Mouse (Mus musculus) liver, embryonic 11.5 days (tissue): ENCODE data around the gene Agrp. TPM values are rescaled to one million over a fixed set of nuclear protein-coding genes. Genes with fewer than 3 reads are reported as not detected.
A peak's percentile ranks its signal among the peaks of the same experiment; 100 is the strongest.

Experiments used
- ATAC-seq: fragments of 200-750 bp; cut with Nextera tagmentation; replicated peaks from 2 replicates; pipeline ENCODE4 v1.8.0; 2017; ENCODE audit warnings: moderate number of reproducible peaks, mild to moderate bottlenecking, moderate TSS enrichment, moderate library complexity; ENCODE audit not compliant: low FRiP score
- DNase-seq: peaks from one replicate; pipeline ENCODE4 v3.0.0-alpha.2; 2017; ENCODE audit warnings: low spot score
- H3K27ac ChIP-seq: fragments of 300-500 bp; sonication (generic); 2 replicates; pipeline ENCODE4 v1.5.1; 2014; ENCODE audit warnings: mild to moderate bottlenecking, low read depth, low read length, control low read depth
- H3K27me3 ChIP-seq: fragments of 300-500 bp; sonication (generic); replicated peaks from 2 replicates; pipeline ENCODE4 v1.6.1; 2014; ENCODE audit warnings: low read length, mixed read lengths; ENCODE audit not compliant: control insufficient read depth, insufficient read depth
- H3K36me3 ChIP-seq: fragments of 300-500 bp; sonication (generic); 2 replicates; pipeline ENCODE4 v1.6.1; 2014; ENCODE audit warnings: mild to moderate bottlenecking, low read length, moderate library complexity, mixed read lengths; ENCODE audit not compliant: control insufficient read depth, insufficient read depth
- H3K4me1 ChIP-seq: fragments of 300-500 bp; sonication (generic); replicated peaks from 2 replicates; pipeline ENCODE4 v1.6.1; 2014; ENCODE audit warnings: low read length, mixed read lengths; ENCODE audit not compliant: control insufficient read depth, insufficient read depth
- H3K4me2 ChIP-seq: fragments of 300-500 bp; sonication (generic); 2 replicates; pipeline ENCODE4 v1.6.1; 2014; ENCODE audit warnings: mild to moderate bottlenecking, control low read depth, moderate library complexity
- H3K4me3 ChIP-seq: fragments of 300-500 bp; sonication (generic); 2 replicates; pipeline ENCODE4 v1.5.1; 2014; ENCODE audit warnings: low read depth, low read length, control low read depth
- H3K9ac ChIP-seq: fragments of 300-500 bp; sonication (generic); 2 replicates; pipeline ENCODE4 v1.6.1; 2014; ENCODE audit warnings: low read depth, low read length, control low read depth
- H3K9me3 ChIP-seq: fragments of 300-500 bp; sonication (generic); 2 replicates; pipeline ENCODE4 v1.6.1; 2016; ENCODE audit warnings: low read length, inconsistent platforms, mixed read lengths; ENCODE audit not compliant: control insufficient read depth
- WGBS: fragments of 180-500 bp; shearing (Covaris S2); extraction: QIAGEN DNeasy Blood & Tissue Kit; methylation state at CpG from one replicate; pipeline ENCODE4 v1.1.7; 2014; 5-methylcytosine and 5-hydroxymethylcytosine counted together
- polyA plus RNA-seq: library from polyadenylated mRNA; unstranded; fragments of >200 nt; fragmentation: Nextera tagmentation; extraction: Ambion mirVana; gene quantifications from 2 replicates; pipeline ENCODE4 v1.2.1, GENCODE M21; 2014

Agrp gene
- polyA plus RNA-seq, 1 experiment from 2014 or later = not detected

GRCm38 (mm10) chr8:105601301-105601700 lies 35.9 kb downstream of the Agrp start:
- H3K4me2 ChIP-seq = no peak overlapping the region
- H3K27ac ChIP-seq = no peak overlapping the region
- H3K4me1 ChIP-seq = peaks cover 14% of the 10 kb centered on the region
- no peak overlapping the region for H3K9ac ChIP-seq
- H3K36me3 ChIP-seq = no peaks in the 10 kb centered on the region
- H3K9me3 ChIP-seq = no peaks in the 10 kb centered on the region
- H3K27me3 ChIP-seq = no peaks in the 10 kb centered on the region
- DNase-seq = no peak
- ATAC-seq = no peak
- H3K4me3 ChIP-seq = no peak overlapping the region
- 73% methylated on average over 5 of the region's 5 CpGs for WGBS

DNA sequence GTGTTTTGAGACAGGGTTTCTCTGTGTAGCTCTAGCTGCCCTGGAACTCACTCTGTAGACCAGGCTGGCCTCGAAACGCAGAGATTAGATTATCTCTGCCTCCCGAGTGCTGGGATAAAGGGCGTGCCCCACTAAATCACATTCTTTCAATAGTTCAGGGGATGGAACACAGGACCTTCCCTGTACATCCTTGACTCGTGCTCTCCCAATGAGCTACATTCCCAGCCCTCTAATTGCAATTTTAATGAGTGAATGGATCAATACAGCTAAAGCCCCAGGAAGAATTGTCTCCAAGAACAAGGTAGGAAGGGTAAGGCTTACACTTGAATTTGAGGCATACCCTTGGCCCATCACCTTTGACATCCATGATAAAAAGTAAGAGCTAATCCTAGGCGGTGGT lies 38.4 kb downstream of the Agrp start:
- ATAC-seq = no peak
- DNase-seq = no peak
- no peaks in the 10 kb centered on the region for H3K9me3 ChIP-seq
- H3K4me3 ChIP-seq = no peak overlapping the region
- no peak overlapping the region for H3K9ac ChIP-seq
- no peak overlapping the region for H3K27ac ChIP-seq
- WGBS = 69% methylated on average over 6 of the region's 6 CpGs
- H3K4me1 ChIP-seq = peaks cover 12% of the 10 kb centered on the region
- no peaks in the 10 kb centered on the region for H3K36me3 ChIP-seq
- peaks cover 3% of the 10 kb centered on the region for H3K27me3 ChIP-seq
- H3K4me2 ChIP-seq = no peak overlapping the region

GRCm38 (mm10) chr8:105596362-105597034 lies 40.7 kb downstream of the Agrp start:
- no peaks in the 10 kb centered on the region for H3K9me3 ChIP-seq
- WGBS = 3% methylated on average over 14 of the region's 14 CpGs
- H3K4me1 ChIP-seq = peaks cover 12% of the 10 kb centered on the region
- ATAC-seq (peak; percentile 80), DNase-seq (peak; percentile 76)
- H3K27ac ChIP-seq = no peak overlapping the region
- H3K4me3 ChIP-seq = peak overlapping the region; percentile 38
- H3K36me3 ChIP-seq = no peaks in the 10 kb centered on the region
- peak overlapping the region; percentile 71 for H3K4me2 ChIP-seq
- H3K27me3 ChIP-seq = peaks cover 3% of the 10 kb centered on the region
- 0 out of 2 replicates have a peak overlapping the region, but pooled peaks have one; percentile 37 for H3K9ac ChIP-seq

DNA sequence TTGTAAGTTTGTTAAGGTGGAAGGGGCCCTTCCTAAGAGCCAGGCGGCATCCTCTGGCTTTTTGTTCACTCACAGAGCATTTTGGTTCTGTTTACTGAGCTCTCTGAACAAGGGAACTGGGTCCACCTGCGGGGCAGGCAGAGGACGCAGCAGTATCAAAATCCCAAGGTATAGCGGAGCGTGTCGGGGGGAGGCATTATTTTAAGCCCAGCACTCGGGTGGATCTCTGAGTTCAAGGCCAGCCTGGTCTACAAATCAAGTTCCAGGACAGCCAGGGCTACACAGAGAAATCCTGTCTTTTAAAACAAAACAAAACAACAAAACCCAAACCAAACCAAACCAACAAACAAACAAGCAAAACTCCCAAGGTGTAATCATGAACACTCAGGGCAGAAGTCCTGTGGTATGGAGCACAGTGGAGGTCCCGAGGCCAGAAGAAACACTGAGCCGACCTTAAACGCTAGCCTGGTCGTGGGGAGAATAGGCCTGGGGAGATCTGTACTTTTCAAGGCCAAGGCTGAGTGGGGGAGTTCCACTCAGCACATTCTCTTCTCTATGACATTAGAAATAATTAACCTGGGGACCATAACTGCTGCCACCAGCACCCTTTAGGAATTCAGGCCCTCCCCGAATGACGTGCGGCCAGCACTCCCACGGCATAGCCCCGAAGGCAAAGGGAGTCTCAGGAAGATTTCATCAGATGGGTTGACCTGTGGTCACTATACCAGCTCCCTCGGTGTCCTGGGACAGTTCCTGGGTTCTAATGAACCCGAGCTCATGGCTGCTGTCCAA lies 42.5 kb downstream of the Agrp start:
- Histone ChIP-seq H3K27ac (peak overlapping the region; percentile 52; the same call in 1 of the 2 replicates), H3K9me3 (no peaks in the 10 kb centered on the region), H3K4me2 (peak overlapping the region; percentile 43), H3K9ac (no peak overlapping the region), H3K4me3 (no peak overlapping the region), H3K4me1 (peaks cover 12% of the 10 kb centered on the region), H3K36me3 (no peaks in the 10 kb centered on the region), H3K27me3 (peaks cover 3% of the 10 kb centered on the region)
- 70% methylated on average over 18 of the region's 18 CpGs for WGBS
- DNase-seq = no peak
- no peak for ATAC-seq

GRCm38 (mm10) chr8:105593859-105594258 lies 43.3 kb downstream of the Agrp start:
- H3K4me1 ChIP-seq = peaks cover 12% of the 10 kb centered on the region
- DNase-seq (peak; percentile 41), ATAC-seq (0 out of 2 replicates have a peak, but pooled peaks have one; percentile 42)
- peak overlapping the region; percentile 52; the same call in 1 of the 2 replicates for H3K27ac ChIP-seq
- H3K4me3 ChIP-seq = no peak overlapping the region
- peak overlapping the region; percentile 43 for H3K4me2 ChIP-seq
- no peak overlapping the region for H3K9ac ChIP-seq
- no peaks in the 10 kb centered on the region for H3K9me3 ChIP-seq
- WGBS = 16% methylated on average over 15 of the region's 15 CpGs
- H3K27me3 ChIP-seq = peaks cover 3% of the 10 kb centered on the region
- no peaks in the 10 kb centered on the region for H3K36me3 ChIP-seq

DNA sequence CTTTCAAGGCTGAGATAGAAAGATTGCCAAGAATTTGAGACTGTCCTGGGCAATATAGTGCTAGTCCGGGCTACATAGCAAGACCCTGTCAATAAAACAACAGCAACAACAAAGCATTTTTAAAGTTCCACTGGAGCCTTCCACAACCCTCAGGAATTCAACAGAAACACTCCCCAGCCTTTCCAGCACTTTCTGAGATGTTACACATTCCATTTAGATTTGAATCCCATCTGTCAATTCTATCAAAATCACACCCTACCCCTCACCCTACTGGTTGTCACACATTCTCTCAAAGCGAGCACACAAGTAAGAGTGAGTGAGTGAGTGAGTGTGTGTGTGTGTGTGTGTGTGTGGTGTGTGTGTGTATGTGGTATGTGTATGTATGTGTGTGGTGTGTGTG lies 44.8 kb downstream of the Agrp start:
- 82% methylated on average over 2 of the region's 2 CpGs for WGBS
- H3K36me3 ChIP-seq = no peaks in the 10 kb centered on the region
- no peak overlapping the region for H3K9ac ChIP-seq
- H3K27ac ChIP-seq = no peak overlapping the region
- H3K4me3 ChIP-seq = no peak overlapping the region
- no peak for DNase-seq
- H3K27me3 ChIP-seq = peaks cover 3% of the 10 kb centered on the region
- H3K9me3 ChIP-seq = no peaks in the 10 kb centered on the region
- peaks cover 12% of the 10 kb centered on the region for H3K4me1 ChIP-seq
- no peak for ATAC-seq
- H3K4me2 ChIP-seq = no peak overlapping the region

GRCm38 (mm10) chr8:105579719-105580118 lies 57.5 kb downstream of the Agrp start:
- Histone ChIP-seq H3K9me3 (no peaks in the 10 kb centered on the region), H3K4me3 (no peak overlapping the region)
- WGBS = 57% methylated on average over 3 of the region's 3 CpGs

DNA sequence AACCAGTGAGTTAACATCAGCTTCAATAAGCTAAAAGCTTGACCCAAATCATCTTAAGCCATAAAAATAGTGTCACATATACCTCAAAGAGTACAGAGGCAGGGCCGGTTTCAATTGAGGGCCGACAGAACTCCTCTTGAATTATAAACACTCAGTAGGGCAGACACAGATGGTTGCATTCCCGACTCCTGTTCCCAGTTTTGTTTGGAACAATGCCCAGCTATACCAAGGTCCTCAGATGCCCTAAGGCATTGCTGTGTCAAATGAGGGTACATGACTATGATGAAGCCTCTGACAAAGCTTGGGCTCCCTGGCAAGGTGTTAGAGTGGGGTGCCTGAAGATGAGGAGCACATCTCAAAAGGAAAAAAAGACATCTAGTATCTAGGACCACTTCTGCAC lies 61.7 kb downstream of the Agrp start:
- no peak for DNase-seq
- ATAC-seq = no peak
- H3K27me3 ChIP-seq = no peaks in the 10 kb centered on the region
- no peaks in the 10 kb centered on the region for H3K9me3 ChIP-seq
- no peak overlapping the region for H3K4me2 ChIP-seq
- WGBS = 74% methylated on average over 3 of the region's 3 CpGs
- no peaks in the 10 kb centered on the region for H3K36me3 ChIP-seq
- H3K4me1 ChIP-seq = no peaks in the 10 kb centered on the region
- H3K9ac ChIP-seq = no peak overlapping the region
- H3K27ac ChIP-seq = no peak overlapping the region
- H3K4me3 ChIP-seq = no peak overlapping the region

More at GRCm38 (mm10) chr8:105579719-105580118, 57.5 kb downstream of the Agrp start:
- no peak overlapping the region for H3K9ac ChIP-seq
- H3K36me3 ChIP-seq = no peaks in the 10 kb centered on the region
- H3K4me2 ChIP-seq = no peak overlapping the region
- no peak overlapping the region for H3K27ac ChIP-seq
- H3K4me1 ChIP-seq = no peaks in the 10 kb centered on the region
- no peaks in the 10 kb centered on the region for H3K27me3 ChIP-seq
- ATAC-seq = no peak
- no peak for DNase-seq
